Mouse (Mus musculus) CH12F3 (cell line): ENCODE data around the gene Mepce.
"Not testable (repeated sequence)": the region's sequence is repeated elsewhere in the genome, so short reads cannot be mapped to it uniquely, and the experiment has no call there.

Source experiments
- in situ Hi-C: fragments of 300-500 bp; cut with MboI; formaldehyde crosslinking; loops from 2 replicates; pipeline ENCODE4 v1.14.3; 2020; ENCODE audit warnings: low sequenced_read_pairs

Gene Mepce

GRCm38 (mm10) chr5:137787151-137787928 lies at the start of gene Mepce, which contains the start of gene Zcwpw1:
TSS of gene Mepce (minus strand) at chr5:137787655.
TSS of gene Zcwpw1 (plus strand) at chr5:137787798.
- in situ Hi-C loops, result no loop called here

DNA sequence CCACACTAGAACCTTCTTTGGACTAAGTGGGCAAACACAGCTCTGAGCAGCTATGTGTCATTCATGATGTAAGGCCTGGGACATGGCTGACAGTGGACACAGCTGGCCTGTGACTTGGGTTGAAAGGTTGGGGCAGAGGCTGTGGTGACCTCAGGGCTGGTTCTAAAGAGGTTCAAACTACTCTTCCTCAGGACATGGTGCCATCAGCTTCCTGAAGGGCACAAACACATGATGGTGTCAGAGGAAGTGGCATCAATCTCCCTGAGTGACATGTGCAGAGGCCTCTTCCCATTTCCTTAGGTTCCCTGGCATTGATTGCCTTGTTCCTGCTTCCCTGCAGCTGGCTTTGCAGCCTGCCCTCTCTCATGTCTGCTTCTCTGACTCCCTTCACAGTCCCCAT lies 49.7 kb upstream of the Mepce start:
- in situ Hi-C loops, result not testable (repeated sequence)

- in situ Hi-C loops, result no loop called here
Measured at GRCm38 (mm10) chr5:137836611-137837010, 49.2 kb upstream of the Mepce start.

DNA sequence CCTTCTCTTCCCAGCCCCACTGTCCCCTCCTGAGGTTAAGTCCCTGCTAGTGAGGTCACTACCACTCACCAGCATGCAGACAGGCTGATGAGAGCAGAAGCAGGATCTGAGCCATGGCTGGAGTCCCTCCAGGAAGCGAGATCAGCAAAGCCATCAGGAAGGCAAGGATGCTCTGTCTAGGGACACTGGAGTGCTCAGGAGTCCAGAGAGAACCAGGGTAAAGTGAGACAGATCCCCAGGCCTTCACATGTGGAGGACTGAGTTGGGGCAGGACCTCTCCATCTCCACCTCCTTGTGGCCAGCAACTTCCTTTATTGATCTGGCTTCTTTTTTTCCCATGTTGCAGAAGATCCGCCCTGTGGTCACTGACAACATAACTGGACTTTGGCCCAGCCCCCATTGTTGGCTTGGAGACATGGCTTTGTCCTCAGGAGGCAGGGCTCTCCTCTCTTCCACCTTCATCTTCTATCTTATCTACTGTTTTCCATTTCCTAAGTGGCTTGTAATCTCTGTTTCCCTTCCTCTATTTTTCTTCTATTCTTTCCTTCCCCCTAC lies 48.6 kb upstream of the Mepce start, which contains the start of gene Pilra:
Gene Pilra, minus strand, starts transcription at position 316 of the 555 bp plus-strand sequence.
- in situ Hi-C loops, result not testable (repeated sequence)

- in situ Hi-C loops, result no loop called here
Measured at GRCm38 (mm10) chr5:137833500-137833899, 46.0 kb upstream of the Mepce start.

DNA sequence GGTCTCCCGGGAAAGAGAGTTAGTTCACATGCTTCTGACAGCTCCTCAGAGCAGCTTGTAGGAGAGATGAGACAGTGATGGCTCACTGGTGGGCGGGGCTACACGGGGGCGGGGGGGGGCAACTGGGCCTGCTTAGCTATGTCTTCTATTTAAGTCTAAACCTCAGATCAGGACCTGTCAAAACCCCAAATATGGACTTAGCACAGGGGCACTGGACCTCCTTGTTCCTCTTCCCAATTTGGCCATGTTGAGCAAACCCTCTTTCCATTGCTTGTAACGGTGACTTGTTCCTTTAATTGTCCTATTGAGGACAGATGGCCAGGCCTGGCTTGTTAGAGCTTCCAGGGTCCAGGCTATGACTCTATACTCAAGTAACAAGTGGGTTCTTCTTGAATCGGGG lies 44.1 kb upstream of the Mepce start:
- in situ Hi-C loops, result no loop called here

- in situ Hi-C loops, result no loop called here
Measured at GRCm38 (mm10) chr5:137831106-137831505, 43.7 kb upstream of the Mepce start.

GRCm38 (mm10) chr5:137830238-137830637 lies 42.8 kb upstream of the Mepce start:
- in situ Hi-C loops, result no loop called here

GRCm38 (mm10) chr5:137828694-137829093 lies 41.2 kb upstream of the Mepce start:
- in situ Hi-C loops, result no loop called here

- in situ Hi-C loops, result no loop called here
Measured at GRCm38 (mm10) chr5:137826421-137826820, 39.0 kb upstream of the Mepce start.

DNA sequence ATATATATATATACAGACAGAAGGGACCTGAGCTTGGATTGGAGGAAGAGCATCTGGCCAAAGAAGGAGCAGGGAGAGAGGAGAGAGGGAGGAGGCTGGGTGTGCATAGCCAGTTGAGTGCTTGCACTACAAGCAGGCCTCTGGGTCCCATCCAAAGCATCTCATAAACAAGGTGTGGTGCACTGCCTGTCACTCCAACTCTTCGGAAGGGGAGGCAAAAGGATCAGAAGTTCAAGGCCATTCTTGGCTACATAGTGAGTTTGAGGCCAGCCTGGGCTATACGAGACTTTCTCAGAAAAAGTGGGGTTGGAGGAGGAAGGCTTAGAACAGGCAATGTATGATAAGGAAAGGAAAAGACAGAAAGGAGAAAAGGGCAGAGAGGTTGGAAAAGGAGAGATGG lies 38.5 kb upstream of the Mepce start:
- in situ Hi-C loops, result no loop called here

GRCm38 (mm10) chr5:137825030-137825429 lies 37.6 kb upstream of the Mepce start:
- in situ Hi-C loops, result no loop called here

- in situ Hi-C loops, result no loop called here
Measured at GRCm38 (mm10) chr5:137823455-137824045, 36.1 kb upstream of the Mepce start.

GRCm38 (mm10) chr5:137822602-137823001 lies 35.1 kb upstream of the Mepce start:
- in situ Hi-C loops, result no loop called here

DNA sequence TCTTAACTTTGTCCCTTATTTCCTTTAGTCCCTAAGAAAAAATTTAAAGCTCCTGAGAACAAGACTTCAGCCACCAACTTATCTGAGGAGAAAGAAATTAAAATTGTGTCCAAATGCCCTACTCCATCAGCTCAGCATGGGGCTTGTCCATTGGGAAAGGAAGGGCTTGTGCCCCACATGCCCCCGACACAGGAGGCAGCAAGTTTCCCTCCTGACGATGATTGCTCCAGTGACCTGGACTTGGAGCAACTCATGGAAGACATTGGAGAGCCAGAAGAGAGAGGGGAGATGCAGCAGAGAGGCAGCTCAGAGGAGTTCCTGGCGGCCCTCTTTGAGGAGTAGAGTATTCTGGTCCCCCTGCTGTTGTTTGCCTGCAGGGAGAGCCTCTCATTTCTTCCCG lies 34.7 kb upstream of the Mepce start:
- in situ Hi-C loops, result no loop called here

DNA sequence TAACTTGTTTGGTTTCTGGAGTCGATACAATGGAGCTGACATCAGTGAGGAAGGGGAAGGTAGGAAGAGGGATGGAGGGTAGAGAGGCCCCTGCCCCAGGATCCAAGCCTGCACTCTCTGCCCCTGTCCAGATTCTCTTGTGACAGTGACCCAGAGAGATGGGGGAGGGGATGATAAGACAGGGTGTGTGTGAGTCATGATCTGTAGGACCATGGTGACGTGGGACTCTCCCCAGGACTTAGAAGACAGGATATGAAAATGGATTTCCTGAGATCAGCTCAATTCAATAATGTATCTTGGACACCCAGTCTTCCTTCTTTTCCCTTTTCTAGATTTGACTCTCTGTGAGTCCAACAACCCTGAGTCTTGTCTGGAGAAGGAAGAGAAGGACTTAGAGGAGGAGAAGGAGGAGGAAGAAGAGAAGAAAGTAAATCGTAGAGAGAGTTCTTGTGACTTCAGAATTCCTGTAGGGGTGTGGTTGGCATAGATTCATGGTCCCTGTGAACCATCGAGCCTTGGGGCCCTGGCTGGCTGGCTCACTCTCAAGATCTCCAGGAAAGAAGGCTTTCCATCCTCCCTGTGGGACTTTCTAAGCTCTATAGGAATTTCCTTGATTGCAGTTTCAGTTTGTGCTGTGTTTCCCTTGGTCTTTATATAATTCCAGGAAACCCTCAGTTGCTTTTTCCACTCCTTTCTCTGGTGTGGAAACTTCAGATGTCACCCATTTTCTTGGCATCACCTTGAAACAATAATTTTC lies 30.2 kb upstream of the Mepce start:
- in situ Hi-C loops, result no loop called here

GRCm38 (mm10) chr5:137808316-137808715 lies 20.9 kb upstream of the Mepce start:
- in situ Hi-C loops, result no loop called here

GRCm38 (mm10) chr5:137806158-137806557 lies 18.7 kb upstream of the Mepce start:
- in situ Hi-C loops, result no loop called here

GRCm38 (mm10) chr5:137800917-137801316 lies 13.5 kb upstream of the Mepce start:
- in situ Hi-C loops, result no loop called here

GRCm38 (mm10) chr5:137796606-137797005 lies 9.2 kb upstream of the Mepce start:
- in situ Hi-C loops, result no loop called here

DNA sequence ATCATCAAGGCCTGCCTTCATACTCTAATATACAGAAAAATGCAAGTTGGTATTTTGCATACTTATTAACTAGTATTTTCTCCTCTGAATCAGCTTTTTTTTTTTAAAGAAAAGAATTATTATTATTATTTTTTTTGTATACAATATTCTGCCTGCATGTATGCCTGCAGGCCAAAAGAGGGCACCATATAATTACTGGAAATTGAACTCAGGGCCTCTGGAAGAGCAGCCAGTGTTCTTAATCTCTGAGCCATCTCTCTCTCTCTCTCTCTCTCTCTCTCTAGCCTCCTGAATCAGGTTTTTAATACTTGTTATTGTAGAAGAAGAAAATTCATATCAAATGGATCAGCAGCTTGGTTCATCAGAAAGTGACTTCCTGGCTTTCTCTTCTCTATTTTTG lies 4.1 kb upstream of the Mepce start:
- in situ Hi-C loops, result loop anchor here (5.0 kb wide), 1 partner anchor 86 kb away; no protein-coding TSS in a partner anchor
